Mouse (Mus musculus) layer of hippocampus, adult 11-12 months (tissue): ENCODE results near the gene Zfp786.
A peak's percentile ranks its signal among the peaks of the same experiment; 100 is the strongest.

Experiments used
- DNase-seq: peaks from one replicate; pipeline ENCODE4 v3.0.0; 2022; ENCODE audit warnings: low spot score

Gene Zfp786

DNA sequence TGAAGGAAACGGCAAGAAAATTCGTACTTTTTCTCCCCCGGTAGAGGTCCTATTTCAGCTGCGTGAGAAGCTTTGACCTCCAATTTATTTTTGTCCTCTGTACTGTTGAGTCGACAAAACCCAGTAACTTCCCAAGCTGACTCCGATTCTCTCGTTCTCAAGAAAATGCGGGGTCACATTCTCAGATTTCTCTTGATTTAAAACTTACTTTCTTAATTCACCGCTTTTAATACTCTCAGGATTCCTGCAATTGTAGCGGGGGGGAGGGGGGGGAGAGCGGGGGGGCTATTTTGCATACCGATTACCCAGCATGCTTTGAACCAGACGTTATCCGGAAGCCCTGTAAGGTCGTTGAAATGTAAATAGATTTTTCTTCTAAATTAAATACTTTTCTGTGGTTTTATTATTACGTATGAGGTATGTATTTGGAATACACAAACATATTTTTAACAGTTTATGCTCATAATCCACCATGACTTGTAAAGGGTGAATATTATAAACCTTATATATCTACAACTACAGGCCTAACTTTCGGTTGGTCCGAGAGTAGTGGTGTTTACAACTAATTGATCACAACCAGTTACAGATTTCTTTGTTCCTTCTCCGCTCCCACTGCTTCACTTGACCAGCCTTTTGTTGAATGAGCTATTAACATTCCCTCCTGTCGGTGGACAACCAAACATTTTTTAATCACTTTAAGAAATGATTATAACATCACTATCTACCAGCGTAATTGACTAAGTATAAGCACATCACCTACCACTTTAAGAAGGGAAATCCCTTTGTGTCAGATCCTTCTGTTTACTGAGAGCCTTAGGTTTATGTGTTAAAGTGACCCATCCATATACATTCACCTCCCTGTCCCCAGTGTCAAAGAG lies 49.3 kb downstream of the Zfp786 start:
- DNase-seq: peak; percentile 56

DNA sequence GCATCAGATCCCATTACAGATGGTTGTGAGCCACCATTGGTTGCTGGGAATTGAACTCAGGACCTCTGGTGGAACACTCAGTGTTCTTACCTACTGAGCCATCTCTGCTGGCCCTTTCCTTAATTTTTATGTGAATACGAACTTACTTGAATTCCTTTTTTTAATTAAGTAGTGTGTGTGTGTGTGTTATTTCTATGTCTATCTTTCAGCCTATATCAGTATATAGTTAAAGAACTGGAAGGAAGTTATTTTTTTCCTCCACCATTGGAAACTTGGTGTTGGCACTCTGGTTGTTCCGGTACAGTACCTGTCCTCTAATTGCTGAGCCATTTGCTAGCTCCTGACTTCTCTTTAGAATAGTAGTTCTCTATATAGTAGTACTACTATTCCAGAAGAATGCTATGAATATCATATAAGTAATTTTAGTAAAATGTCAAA lies 50.1 kb downstream of the Zfp786 start:
- DNase-seq: no peak

- peak; percentile 10 for DNase-seq
These were observed 58.9 kb downstream of the Zfp786 start for GRCm38 (mm10) chr6:47771760-47772159.

DNA sequence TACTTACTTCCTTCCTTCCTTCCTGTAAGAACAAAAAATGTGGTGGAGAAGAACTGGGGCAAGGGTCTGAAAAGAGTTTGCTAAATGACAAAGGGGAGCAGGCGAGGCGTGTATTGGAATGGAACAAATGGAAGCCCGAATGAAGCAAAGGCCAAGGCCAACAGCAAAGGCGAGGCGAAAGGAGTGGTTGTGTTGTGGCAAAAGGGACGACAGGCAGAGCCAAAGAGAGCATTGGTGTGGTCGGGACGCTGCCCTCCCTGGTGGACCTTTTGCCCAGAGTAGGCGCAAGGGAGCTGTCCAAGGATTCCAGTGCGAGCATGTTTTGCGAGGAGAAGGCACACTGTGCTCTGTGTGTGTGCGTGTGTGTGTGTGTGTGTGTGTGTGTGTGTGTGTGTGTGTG lies 59.6 kb downstream of the Zfp786 start:
- DNase-seq: peak; percentile 4

DNA sequence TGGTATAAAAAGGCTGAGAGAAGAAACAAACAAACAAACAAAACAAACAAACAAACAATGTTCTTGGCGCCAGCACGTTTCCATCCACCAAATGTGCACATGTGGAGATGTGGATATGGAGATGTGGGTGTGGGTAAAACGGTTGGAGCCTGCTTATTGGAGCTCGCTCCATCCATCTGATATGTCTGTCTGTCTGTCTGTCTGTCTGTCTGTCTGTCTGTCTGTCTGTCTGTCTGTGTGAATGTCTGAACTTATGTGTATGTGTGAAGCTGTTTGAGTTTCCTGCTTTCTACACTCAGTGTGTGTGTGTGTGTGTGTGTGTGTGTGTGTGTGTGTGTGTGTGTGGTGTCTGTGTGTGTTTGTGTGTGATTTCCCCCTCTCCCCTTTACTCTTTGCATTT lies 60.8 kb downstream of the Zfp786 start:
- peak; percentile 33 for DNase-seq
